Mouse (Mus musculus) MEL (cell line): Measurements from ENCODE around the gene Ifi35. TPM values are rescaled to one million over a fixed set of nuclear protein-coding genes. Genes with fewer than 3 reads are reported as not detected.

ENCODE experiments used
- DNase-seq: peaks from one replicate; pipeline ENCODE4 v3.0.0; 2011; ENCODE audit warnings: low read depth, low spot score
- H3K27ac ChIP-seq: 2 replicates; pipeline ENCODE4 v1.5.1; 2012; ENCODE audit warnings: low read depth, mild to moderate bottlenecking, control low read depth, low read length, moderate library complexity; ENCODE audit not compliant: control insufficient read depth
- H3K27me3 ChIP-seq, 2 experiments: fragments of 150-350 bp in 1 of 2; sonication (generic) in 1 of 2; 2 replicates each; pipeline ENCODE4 v1.6.1; 2012; ENCODE audit warnings: low read length in 2 of 2, mild to moderate bottlenecking in 2 of 2, improper control_type of control experiment in 1 of 2, moderate library complexity in 1 of 2; ENCODE audit not compliant: insufficient read depth in 2 of 2, control insufficient read depth in 1 of 2
- H3K36me3 ChIP-seq, 2 experiments: 2 replicates each; pipeline ENCODE4 v1.6.1; 2012 to 2014; ENCODE audit warnings: low read length in 2 of 2, improper control_type of control experiment in 1 of 2, inconsistent platforms in 1 of 2, mild to moderate bottlenecking in 1 of 2; ENCODE audit not compliant: insufficient read depth in 2 of 2, control insufficient read depth in 1 of 2
- H3K4me1 ChIP-seq, 2 experiments: fragments of 150-350 bp in 1 of 2; sonication (generic) in 1 of 2; 2 replicates each; pipeline ENCODE4 v1.6.1; 2012; ENCODE audit warnings: low read length in 2 of 2, improper control_type of control experiment in 1 of 2, mild to moderate bottlenecking in 1 of 2; ENCODE audit not compliant: insufficient read depth in 2 of 2, control insufficient read depth in 1 of 2
- H3K4me3 ChIP-seq, 2 experiments: fragments of 150-350 bp in 1 of 2; sonication (generic) in 1 of 2; 2 replicates each; pipeline ENCODE4 v1.5.1; 2012; ENCODE audit warnings: low read depth in 2 of 2, low read length in 2 of 2, mild to moderate bottlenecking in 2 of 2, moderate library complexity in 2 of 2, control low read depth in 1 of 2, improper control_type of control experiment in 1 of 2; ENCODE audit not compliant: control insufficient read depth in 1 of 2, insufficient read depth in 1 of 2
- H3K79me2 ChIP-seq: 2 replicates; pipeline ENCODE4 v1.6.1; 2012; ENCODE audit warnings: mild to moderate bottlenecking, low read length, moderate library complexity; ENCODE audit not compliant: control insufficient read depth, poor library complexity, insufficient read depth
- H3K9ac ChIP-seq: 2 replicates; pipeline ENCODE4 v1.6.1; 2012; ENCODE audit warnings: low read depth, mild to moderate bottlenecking, control low read depth, low read length, moderate library complexity; ENCODE audit not compliant: control insufficient read depth, poor library complexity, severe bottlenecking
- H3K9me3 ChIP-seq: fragments of 150-350 bp; sonication (generic); replicated peaks from 2 replicates; pipeline ENCODE4 v1.6.1; 2012; ENCODE audit warnings: mild to moderate bottlenecking, low read length, improper control_type of control experiment, moderate library complexity; ENCODE audit not compliant: insufficient read depth
- BHLHE40 ChIP-seq: IDR thresholded peaks from 2 replicates; pipeline ENCODE4 v1.6.1; 2012; ENCODE audit warnings: low read depth, mild to moderate bottlenecking, inconsistent platforms, low read length, improper control_type of control experiment, borderline replicate concordance
- E2F4 ChIP-seq: IDR thresholded peaks from 2 replicates; pipeline ENCODE4 v1.6.1; 2011; ENCODE audit warnings: low read depth, low read length, improper control_type of control experiment, borderline replicate concordance
- ELF1 ChIP-seq: IDR thresholded peaks from 2 replicates; pipeline ENCODE4 v1.6.1; 2014; ENCODE audit warnings: low read depth, mild to moderate bottlenecking, inconsistent platforms, low read length, improper control_type of control experiment, moderate library complexity
- EP300 ChIP-seq, 2 experiments: IDR thresholded peaks; 2 replicates each; pipeline ENCODE4 v1.6.1; 2011; ENCODE audit warnings: improper control_type of control experiment in 2 of 2, low read length in 2 of 2, low read depth in 1 of 2, mild to moderate bottlenecking in 1 of 2
- ETS1 ChIP-seq: IDR thresholded peaks from 2 replicates; pipeline ENCODE4 v1.6.1; 2012; ENCODE audit warnings: low read depth, mild to moderate bottlenecking, inconsistent platforms, low read length, improper control_type of control experiment, moderate library complexity
- GATA1 ChIP-seq: IDR thresholded peaks from 2 replicates; pipeline ENCODE4 v1.6.1; 2011; ENCODE audit warnings: low read depth, low read length, improper control_type of control experiment
- HCFC1 ChIP-seq: IDR thresholded peaks from 2 replicates; pipeline ENCODE4 v1.6.1; 2012; ENCODE audit warnings: low read depth, mild to moderate bottlenecking, inconsistent platforms, low read length, improper control_type of control experiment, moderate library complexity
- KAT2A ChIP-seq: conservative IDR thresholded peaks from 2 replicates; pipeline ENCODE4 v1.6.1; 2012; ENCODE audit warnings: low read depth, low read length, improper control_type of control experiment, inconsistent platforms
- MAFK ChIP-seq: IDR thresholded peaks from 2 replicates; pipeline ENCODE4 v1.6.1; 2011; ENCODE audit warnings: low read depth, mild to moderate bottlenecking, low read length, improper control_type of control experiment, borderline replicate concordance
- MAX ChIP-seq: IDR thresholded peaks from 2 replicates; pipeline ENCODE4 v1.6.1; 2011; ENCODE audit warnings: low read length, improper control_type of control experiment
- MXI1 ChIP-seq: IDR thresholded peaks from 2 replicates; pipeline ENCODE4 v1.6.1; 2011; ENCODE audit warnings: mild to moderate bottlenecking, low read depth, low read length, improper control_type of control experiment
- MYB ChIP-seq: IDR thresholded peaks from 2 replicates; pipeline ENCODE4 v1.6.1; 2011; ENCODE audit warnings: mild to moderate bottlenecking, low read depth, low read length, improper control_type of control experiment
- MYC ChIP-seq: IDR thresholded peaks from 2 replicates; pipeline ENCODE4 v1.6.1; 2011; ENCODE audit warnings: low read depth, mild to moderate bottlenecking, low read length, improper control_type of control experiment, moderate library complexity
- NELFE ChIP-seq: IDR thresholded peaks from 2 replicates; pipeline ENCODE4 v1.6.1; 2011; ENCODE audit warnings: low read depth, low read length, improper control_type of control experiment
- NRF1 ChIP-seq: IDR thresholded peaks from 2 replicates; pipeline ENCODE4 v1.6.1; 2014; ENCODE audit warnings: low read depth, mild to moderate bottlenecking, inconsistent platforms, low read length, improper control_type of control experiment, moderate library complexity; ENCODE audit not compliant: poor library complexity, insufficient read depth, severe bottlenecking
- POLR2A ChIP-seq, 2 experiments: IDR thresholded peaks; 2 replicates each; pipeline ENCODE4 v1.6.1; 2011 to 2012; ENCODE audit warnings: low read length in 2 of 2, mild to moderate bottlenecking in 2 of 2, control low read depth in 1 of 2, improper control_type of control experiment in 1 of 2, low read depth in 1 of 2, moderate library complexity in 1 of 2; ENCODE audit not compliant: control insufficient read depth in 1 of 2, insufficient read depth in 1 of 2, poor library complexity in 1 of 2
- POLR2AphosphoS2 ChIP-seq: IDR thresholded peaks from 2 replicates; pipeline ENCODE4 v1.6.1; 2011; ENCODE audit warnings: low read length, improper control_type of control experiment
- POLR2AphosphoS5 ChIP-seq: IDR thresholded peaks from 2 replicates; pipeline ENCODE4 v1.6.1; 2012; ENCODE audit warnings: low read depth, borderline replicate concordance, mild to moderate bottlenecking, inconsistent platforms, low read length, moderate library complexity, mixed read lengths
- SIN3A ChIP-seq: IDR thresholded peaks from 2 replicates; pipeline ENCODE4 v1.6.1; 2012; ENCODE audit warnings: low read length, improper control_type of control experiment, inconsistent platforms
- SMC3 ChIP-seq: IDR thresholded peaks from 2 replicates; pipeline ENCODE4 v1.6.1; 2011; ENCODE audit warnings: low read depth, low read length, improper control_type of control experiment
- TBP ChIP-seq: IDR thresholded peaks from 2 replicates; pipeline ENCODE4 v1.8.0; 2011; ENCODE audit warnings: low read depth, low read length, improper control_type of control experiment
- TCF12 ChIP-seq: IDR thresholded peaks from 2 replicates; pipeline ENCODE4 v1.6.1; 2014; ENCODE audit warnings: low read depth, mild to moderate bottlenecking, inconsistent platforms, low read length, improper control_type of control experiment, moderate library complexity
- USF1 ChIP-seq: IDR thresholded peaks from 2 replicates; pipeline ENCODE4 v1.6.1; 2014; ENCODE audit warnings: low read depth, mild to moderate bottlenecking, inconsistent platforms, low read length, improper control_type of control experiment, moderate library complexity
- USF2 ChIP-seq, 2 experiments: IDR thresholded peaks; 2 replicates each; pipeline ENCODE4 v1.6.1; 2011 to 2012; ENCODE audit warnings: improper control_type of control experiment in 2 of 2, low read length in 2 of 2, borderline replicate concordance in 1 of 2, inconsistent platforms in 1 of 2, low read depth in 1 of 2, mild to moderate bottlenecking in 1 of 2; ENCODE audit not compliant: insufficient read depth in 1 of 2
- ZMIZ1 ChIP-seq: IDR thresholded peaks from 2 replicates; pipeline ENCODE4 v1.6.1; 2012; ENCODE audit warnings: low read depth, mild to moderate bottlenecking, inconsistent platforms, low read length, improper control_type of control experiment, moderate library complexity
- polyA plus RNA-seq, 2 experiments: library from polyadenylated mRNA; stranded (reverse) in 1 of 2; unstranded in 1 of 2; fragments of >175 nt in 1 of 2; fragments of >200 nt in 1 of 2; gene quantifications; 2 replicates each; pipeline versions ENCODE4 v1.2.1 to v1.2.4; 2012; ENCODE audit warnings: low replicate concordance in 2 of 2, low read depth in 1 of 2; ENCODE audit not compliant: insufficient read length in 2 of 2, insufficient read depth in 1 of 2, missing spikeins in 1 of 2
- total RNA-seq: library from RNA; depleted of rRNA; stranded (reverse); fragments of 300-350 nt; gene quantifications from 2 replicates; pipeline ENCODE4 v1.2.3, GENCODE M21; 2012; rRNA removed

Gene Ifi35
- total RNA-seq (37.5 and 64.4 TPM in 2 replicates), polyA plus RNA-seq (100 to 1,000 TPM in 1 of 2 experiments, 10 to 100 TPM in 1; 35.5 to 146 TPM)

DNA sequence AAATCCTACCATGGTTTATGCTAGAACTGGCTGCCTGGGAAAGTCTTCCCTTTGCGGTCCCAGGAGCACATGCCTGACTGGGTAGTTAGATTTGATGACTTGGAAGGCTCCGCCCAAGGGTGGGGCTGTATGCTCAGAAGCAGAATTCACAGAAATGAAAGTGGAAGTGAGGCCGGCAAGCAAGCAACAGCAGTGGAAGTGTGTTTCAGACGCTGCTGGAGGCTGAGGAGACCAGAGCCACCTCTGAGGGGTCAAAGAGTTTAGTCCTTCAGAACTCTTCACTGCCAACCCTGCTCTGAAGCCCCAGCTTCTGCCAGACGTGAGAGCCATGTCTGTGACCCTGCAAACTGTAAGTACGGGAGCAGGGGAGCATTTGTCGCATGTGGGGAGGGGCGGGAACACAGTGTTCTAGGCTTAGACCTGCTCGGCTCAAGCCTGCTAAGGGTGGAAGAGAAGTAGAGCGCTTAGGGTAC is at the start of gene Ifi35:
Gene Ifi35 (plus strand): TSS at position 134 of the 473 bp plus-strand sequence.
- DNase-seq = peak; percentile 98
- 0 out of 2 replicates have a peak, but pooled peaks have one; percentile 19 for TF ChIP-seq ELF1
- TF ChIP-seq NRF1 = peak; percentile 24; the same call in 1 of the 2 replicates
- TF ChIP-seq MAFK = no peak
- TF ChIP-seq SMC3 = no peak
- peak; percentile 86 for TF ChIP-seq MYC
- 0 out of 2 replicates have a peak, but pooled peaks have one; percentile 50 for TF ChIP-seq POLR2AphosphoS5
- TF ChIP-seq MYB = no peak
- TF ChIP-seq E2F4 = peak; percentile 4; the same call in 1 of the 2 replicates
- TF ChIP-seq MAX = peak; percentile 88
- peak; percentile 89 for TF ChIP-seq ZMIZ1
- peak; percentile 87 to 96 for TF ChIP-seq POLR2A (IDR thresholded peaks at IDR 0.05; ENCODE audit: control insufficient read depth in 1 of 2, insufficient read depth in 1 of 2, low read depth in 1 of 2, low read length in 2 of 2, poor library complexity in 1 of 2)
- no peak for TF ChIP-seq GATA1
- peak; percentile 80 for TF ChIP-seq TBP
- TF ChIP-seq KAT2A = no peak; the same call in 1 of the 2 replicates
- TF ChIP-seq POLR2AphosphoS2 = peak; percentile 89
- TF ChIP-seq SIN3A = peak; percentile 98
- 0 out of 2 replicates have a peak, but pooled peaks have one; percentile 28 for TF ChIP-seq BHLHE40
- peak; percentile 95 for TF ChIP-seq ETS1
- peak; percentile 98 for TF ChIP-seq MXI1
- TF ChIP-seq USF2 (IDR thresholded peaks at IDR 0.05; ENCODE audit: borderline replicate concordance in 1 of 2, insufficient read depth in 1 of 2, low read depth in 1 of 2, low read length in 2 of 2) = no peak
- TF ChIP-seq USF1 = peak; percentile 53; the same call in 1 of the 2 replicates
- TF ChIP-seq TCF12 = peak; percentile 58
- TF ChIP-seq EP300 (IDR thresholded peaks at IDR 0.05; ENCODE audit: low read depth in 1 of 2, low read length in 2 of 2) = peak in 1 of 2 experiments; percentile 11; a peak in 2 of 4 replicates
- peak; percentile 73 for TF ChIP-seq HCFC1
- TF ChIP-seq NELFE = peak; percentile 91
- H3K4me1 ChIP-seq = peaks cover 21 to 45% of the 10 kb centered on the region in 2 experiments
- H3K36me3 ChIP-seq = peaks cover 16 to 42% of the 10 kb centered on the region in 2 experiments
- H3K79me2 ChIP-seq = peaks cover 19% of the 10 kb centered on the region
- H3K27ac ChIP-seq = peak within 1 kb of the TSS; percentile 96
- peak within 1 kb of the TSS; percentile 87 to 88 for H3K4me3 ChIP-seq
- H3K27me3 ChIP-seq = no peaks in the 10 kb centered on the region
- H3K9me3 ChIP-seq = no peaks in the 10 kb centered on the region
- peak within 1 kb of the TSS; percentile 86 for H3K9ac ChIP-seq
